In the genomic region with DNA sequence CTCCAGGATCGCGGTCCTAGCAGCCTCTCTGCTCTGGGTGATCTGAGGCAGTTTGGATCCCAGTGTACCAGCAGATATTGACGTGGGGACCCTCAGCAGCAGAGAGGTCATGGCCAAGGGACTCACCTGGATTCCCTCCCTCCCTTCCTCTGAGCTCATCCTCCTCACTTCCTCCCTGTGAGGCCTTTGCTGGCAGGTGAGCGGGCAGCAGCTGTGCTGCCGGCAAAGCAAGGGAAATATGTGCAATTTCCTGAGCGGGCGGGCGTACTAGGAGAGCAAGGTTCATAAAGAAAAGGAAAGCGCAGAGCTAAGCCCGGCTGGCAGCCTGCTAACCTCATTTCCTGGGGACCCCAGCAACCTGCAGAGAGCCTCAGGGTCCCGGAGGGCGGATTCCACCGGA, we compare ENCODE assay signal across 8 mouse cellular contexts.
DNase-seq lines count a peak whose midpoint lies in the region.

No protein-coding gene starts in this region.

- H3K36me3 ChIP-seq in heart, embryonic 10.5 days, result no peaks in the 10 kb centered on the region
- no peaks in the 10 kb centered on the region for H3K36me3 ChIP-seq in midbrain, embryonic 10.5 days

- peaks cover 46% of the 10 kb centered on the region for H3K27me3 ChIP-seq in heart, embryonic 10.5 days (ENCODE audit: insufficient read depth, poor library complexity, severe bottlenecking)
- H3K27me3 ChIP-seq in midbrain, embryonic 10.5 days (ENCODE audit: low read depth, poor library complexity, severe bottlenecking), result peaks cover 46% of the 10 kb centered on the region

- H3K4me1 ChIP-seq in heart, embryonic 10.5 days, result peaks cover 19% of the 10 kb centered on the region
- peaks cover 22% of the 10 kb centered on the region for H3K4me1 ChIP-seq in midbrain, embryonic 10.5 days

- no peaks in the 10 kb centered on the region for H3K9me3 ChIP-seq in heart, embryonic 10.5 days
- no peaks in the 10 kb centered on the region for H3K9me3 ChIP-seq in midbrain, embryonic 10.5 days (replicated peaks)

- WGBS in heart, embryonic 10.5 days, result 8% methylated on average over 13 of the region's 13 CpGs
- 21% methylated on average over 13 of the region's 13 CpGs for WGBS in midbrain, embryonic 10.5 days

- H3K27ac ChIP-seq in heart, embryonic 10.5 days, result no peak overlapping the region
- H3K27ac ChIP-seq in midbrain, embryonic 10.5 days (replicated peaks), result 0 out of 2 replicates have a peak overlapping the region, but pooled peaks have one; percentile 1

- DNase-seq in adrenal gland, postnatal 10 days, result peak; percentile 20
- peak; percentile 12 to 18 for DNase-seq in cerebellum, postnatal 36 days
- no peak for DNase-seq in heart, embryonic 10.5 days (ENCODE audit: low spot score)
- peak; percentile 20 for DNase-seq in kidney, adult 11 months
- peak; percentile 24 for DNase-seq in midbrain, embryonic 10.5 days (ENCODE audit: low spot score)
- DNase-seq in thymus, postnatal 4 days, result peak; percentile 83
- no peak for DNase-seq in ovary, postnatal 14 days (ENCODE audit: low spot score)
- no peak for DNase-seq in spleen, postnatal 4 days (ENCODE audit: low spot score in 2 of 2)

- H3K4me3 ChIP-seq in heart, embryonic 10.5 days, result peak overlapping the region; percentile 19; the same call in 1 of the 2 replicates
- peak overlapping the region; percentile 30 for H3K4me3 ChIP-seq in midbrain, embryonic 10.5 days

Comparison
In these comparisons a context has a peak if more than half of its experiments do, and no peak if none do; other contexts are left out.
1. DNase-seq: peak in adrenal gland, postnatal 10 days (single experiment), cerebellum, postnatal 36 days (2 of 2), kidney, adult 11 months (single experiment), midbrain, embryonic 10.5 days (single experiment) and thymus, postnatal 4 days (single experiment); none in heart, embryonic 10.5 days (single experiment), ovary, postnatal 14 days (single experiment) and spleen, postnatal 4 days (0 of 2).